Mouse (Mus musculus): ENCODE results near the gene Ptprs. TPM values are rescaled to one million over a fixed set of nuclear protein-coding genes. Genes with fewer than 3 reads are reported as not detected.
A peak's percentile ranks its signal among the peaks of the same experiment; 100 is the strongest.

Ptprs gene
- polyA plus RNA-seq, 1 experiment: 63.4 TPM

DNA sequence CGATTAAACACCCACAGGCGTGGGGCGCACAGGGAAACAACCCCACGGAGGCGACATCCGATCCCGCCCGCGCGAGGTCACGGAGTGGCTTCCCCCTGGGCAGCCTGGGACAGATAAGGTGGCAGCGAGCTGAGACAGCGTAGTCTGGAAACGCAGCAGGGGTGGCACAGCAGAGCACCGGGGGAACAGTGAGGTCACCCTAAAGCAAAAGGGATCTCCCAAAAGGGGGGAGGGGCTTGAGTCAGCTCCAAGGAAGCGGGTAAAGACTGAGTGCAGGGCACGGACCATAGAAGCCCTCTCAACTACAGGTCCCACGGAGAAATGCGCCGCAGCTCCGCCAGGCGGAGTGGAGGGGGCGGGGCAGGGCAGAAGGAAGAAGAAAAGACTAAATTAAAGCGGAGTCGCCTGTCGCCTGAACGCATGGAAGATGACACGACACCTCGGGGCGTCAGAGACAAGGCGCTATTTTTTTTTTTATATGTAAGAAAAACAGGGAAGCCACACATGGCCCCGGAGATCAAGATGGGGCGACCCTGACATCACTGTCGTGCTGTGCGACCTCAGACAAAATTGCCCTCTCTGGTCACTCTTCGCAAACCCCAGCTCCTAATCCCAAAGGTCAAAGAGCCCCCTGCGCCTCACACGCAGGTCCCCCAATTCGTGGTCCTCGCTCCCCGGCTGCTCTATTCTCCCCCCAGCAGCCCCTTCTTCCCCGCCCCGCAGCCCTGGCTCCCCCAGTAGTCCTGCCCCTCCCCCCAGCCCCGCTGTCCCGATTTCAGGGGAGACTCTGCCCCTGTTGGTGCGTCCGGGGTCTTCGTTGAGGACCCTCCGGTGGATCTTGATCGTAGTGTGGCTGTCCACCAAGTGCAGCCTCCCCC lies 3.3 kb downstream of the Ptprs start:
- H3K36me3 ChIP-seq (ENCODE audit: control insufficient read depth, insufficient read depth, low read length): no peaks in the 10 kb centered on the region
- H3K27me3 ChIP-seq (ENCODE audit: control insufficient read depth, insufficient read depth, low read length): no peaks in the 10 kb centered on the region; the same call in 1 of the 2 replicates
- H3K27ac ChIP-seq (ENCODE audit: control insufficient read depth, insufficient read depth, low read depth, low read length): no peak overlapping the region
- peak overlapping the region; percentile 48 for H3K4me3 ChIP-seq (ENCODE audit: control insufficient read depth, low read depth, low read length)
- peaks cover 59% of the 10 kb centered on the region for H3K4me1 ChIP-seq (ENCODE audit: control insufficient read depth, insufficient read depth, low read length)
- no peak for TF ChIP-seq POLR2A (IDR thresholded peaks at IDR 0.05; ENCODE audit: control insufficient read depth, low read depth, low read length)

DNA sequence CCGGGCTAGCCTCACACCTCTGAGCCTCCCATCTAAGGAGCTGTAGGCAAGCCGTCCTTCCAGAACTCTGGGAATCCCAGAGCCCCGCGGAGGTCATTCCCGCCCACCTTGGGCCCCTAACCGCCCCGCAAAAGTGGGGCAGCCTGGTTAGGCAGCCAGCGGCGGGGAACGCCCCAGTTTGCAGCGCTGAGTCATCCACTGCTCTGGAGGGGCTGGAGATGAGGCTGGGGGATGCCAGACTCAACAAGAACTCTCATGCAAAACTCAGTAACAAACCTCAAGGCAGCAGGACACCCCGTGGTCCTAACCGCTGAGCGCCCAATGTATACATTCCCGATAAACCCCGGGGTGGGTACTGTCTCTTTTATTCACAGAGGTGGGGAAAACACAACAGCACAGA lies 4.2 kb downstream of the Ptprs start:
- H3K4me3 ChIP-seq (ENCODE audit: control insufficient read depth, low read depth, low read length): no peak overlapping the region
- TF ChIP-seq POLR2A (IDR thresholded peaks at IDR 0.05; ENCODE audit: control insufficient read depth, low read depth, low read length) (no peak), CTCF (IDR thresholded peaks at IDR 0.05; ENCODE audit: control insufficient read depth, insufficient read depth, insufficient replicate concordance, low read depth, low read length) (no peak)
- H3K27me3 ChIP-seq (ENCODE audit: control insufficient read depth, insufficient read depth, low read length): no peaks in the 10 kb centered on the region; the same call in 1 of the 2 replicates
- H3K36me3 ChIP-seq (ENCODE audit: control insufficient read depth, insufficient read depth, low read length): no peaks in the 10 kb centered on the region
- no peak overlapping the region for H3K27ac ChIP-seq (ENCODE audit: control insufficient read depth, insufficient read depth, low read depth, low read length)
- peaks cover 52% of the 10 kb centered on the region for H3K4me1 ChIP-seq (ENCODE audit: control insufficient read depth, insufficient read depth, low read length)

DNA sequence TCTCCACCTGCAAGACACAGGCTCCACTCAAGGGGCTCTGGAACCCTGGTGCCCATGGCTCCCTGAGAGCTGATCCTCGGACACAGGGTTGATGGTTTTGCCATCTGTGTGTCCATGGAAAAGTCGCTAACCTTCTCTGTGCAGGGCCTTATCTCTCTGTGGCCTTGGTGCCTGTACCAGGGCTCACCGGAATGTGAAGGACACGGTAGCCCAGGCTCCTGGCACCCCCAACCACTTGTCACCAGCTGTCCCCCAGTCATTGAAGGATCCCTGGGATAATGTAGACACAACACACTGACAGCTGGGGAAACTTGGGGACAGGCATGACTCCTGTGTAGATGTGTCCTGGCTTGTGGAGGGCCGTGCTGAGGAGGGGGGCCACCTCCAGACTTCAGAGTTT lies 5.1 kb downstream of the Ptprs start:
- TF ChIP-seq POLR2A (IDR thresholded peaks at IDR 0.05; ENCODE audit: control insufficient read depth, low read depth, low read length): no peak
- no peak for TF ChIP-seq CTCF (IDR thresholded peaks at IDR 0.05; ENCODE audit: control insufficient read depth, insufficient read depth, insufficient replicate concordance, low read depth, low read length)
- Histone ChIP-seq H3K27ac (ENCODE audit: control insufficient read depth, insufficient read depth, low read depth, low read length) (no peak overlapping the region), H3K27me3 (ENCODE audit: control insufficient read depth, insufficient read depth, low read length) (no peaks in the 10 kb centered on the region; the same call in 1 of the 2 replicates), H3K4me3 (ENCODE audit: control insufficient read depth, low read depth, low read length) (no peak overlapping the region), H3K36me3 (ENCODE audit: control insufficient read depth, insufficient read depth, low read length) (no peaks in the 10 kb centered on the region), H3K4me1 (ENCODE audit: control insufficient read depth, insufficient read depth, low read length) (peaks cover 42% of the 10 kb centered on the region)

DNA sequence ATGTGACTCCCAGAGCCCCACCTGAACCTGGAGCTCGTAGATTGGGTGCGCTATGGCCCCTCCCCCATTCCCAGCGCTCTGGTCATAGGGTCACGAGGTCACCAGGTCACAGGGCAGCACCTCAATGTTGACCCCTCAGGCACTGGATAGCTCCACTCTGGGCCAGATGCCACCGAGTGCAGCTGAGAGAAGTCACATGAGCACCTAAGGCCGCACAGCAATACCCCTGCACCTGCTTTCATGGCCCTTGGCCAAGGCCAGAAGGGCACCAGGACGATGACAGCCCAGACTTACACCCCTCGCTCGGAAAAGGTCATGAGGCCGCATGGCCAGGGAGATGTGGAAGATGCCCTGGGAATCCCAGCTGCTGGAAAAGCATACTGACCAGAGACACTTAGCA lies 5.7 kb downstream of the Ptprs start:
- no peak overlapping the region for H3K4me3 ChIP-seq (ENCODE audit: control insufficient read depth, low read depth, low read length)
- no peak overlapping the region for H3K27ac ChIP-seq (ENCODE audit: control insufficient read depth, insufficient read depth, low read depth, low read length)
- H3K36me3 ChIP-seq (ENCODE audit: control insufficient read depth, insufficient read depth, low read length): no peaks in the 10 kb centered on the region
- TF ChIP-seq CTCF (IDR thresholded peaks at IDR 0.05; ENCODE audit: control insufficient read depth, insufficient read depth, insufficient replicate concordance, low read depth, low read length) (no peak), POLR2A (IDR thresholded peaks at IDR 0.05; ENCODE audit: control insufficient read depth, low read depth, low read length) (no peak)
- H3K27me3 ChIP-seq (ENCODE audit: control insufficient read depth, insufficient read depth, low read length): no peaks in the 10 kb centered on the region; the same call in 1 of the 2 replicates
- H3K4me1 ChIP-seq (ENCODE audit: control insufficient read depth, insufficient read depth, low read length): peaks cover 38% of the 10 kb centered on the region

DNA sequence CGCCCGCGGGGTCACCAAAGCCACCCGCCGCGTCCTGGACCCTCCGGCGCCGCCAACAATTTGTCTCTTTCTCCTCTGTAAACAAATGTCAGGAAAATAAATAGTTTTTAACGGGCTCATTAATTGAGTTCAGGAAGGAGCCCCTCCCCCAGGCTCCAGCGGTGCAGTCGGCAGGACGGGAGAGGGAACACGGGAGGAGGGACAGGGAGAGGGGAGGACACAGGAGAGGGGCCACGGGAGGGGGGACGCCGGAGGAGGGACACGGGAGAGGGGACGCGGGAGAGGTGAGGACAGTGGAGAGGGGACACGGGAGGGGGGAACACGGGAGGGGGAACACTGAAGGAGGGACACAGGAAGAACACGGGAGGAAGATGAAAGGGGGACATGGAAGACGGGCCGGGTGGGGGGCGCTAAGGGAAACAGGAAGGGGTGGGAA lies 6.3 kb downstream of the Ptprs start:
- Histone ChIP-seq H3K4me3 (ENCODE audit: control insufficient read depth, low read depth, low read length) (no peak overlapping the region; the same call in 1 of the 2 replicates), H3K27ac (ENCODE audit: control insufficient read depth, insufficient read depth, low read depth, low read length) (no peak overlapping the region), H3K4me1 (ENCODE audit: control insufficient read depth, insufficient read depth, low read length) (peaks cover 32% of the 10 kb centered on the region), H3K27me3 (ENCODE audit: control insufficient read depth, insufficient read depth, low read length) (no peaks in the 10 kb centered on the region; the same call in 1 of the 2 replicates), H3K36me3 (ENCODE audit: control insufficient read depth, insufficient read depth, low read length) (no peaks in the 10 kb centered on the region)
- TF ChIP-seq CTCF (IDR thresholded peaks at IDR 0.05; ENCODE audit: control insufficient read depth, insufficient read depth, insufficient replicate concordance, low read depth, low read length): no peak
- no peak for TF ChIP-seq POLR2A (IDR thresholded peaks at IDR 0.05; ENCODE audit: control insufficient read depth, low read depth, low read length)

DNA sequence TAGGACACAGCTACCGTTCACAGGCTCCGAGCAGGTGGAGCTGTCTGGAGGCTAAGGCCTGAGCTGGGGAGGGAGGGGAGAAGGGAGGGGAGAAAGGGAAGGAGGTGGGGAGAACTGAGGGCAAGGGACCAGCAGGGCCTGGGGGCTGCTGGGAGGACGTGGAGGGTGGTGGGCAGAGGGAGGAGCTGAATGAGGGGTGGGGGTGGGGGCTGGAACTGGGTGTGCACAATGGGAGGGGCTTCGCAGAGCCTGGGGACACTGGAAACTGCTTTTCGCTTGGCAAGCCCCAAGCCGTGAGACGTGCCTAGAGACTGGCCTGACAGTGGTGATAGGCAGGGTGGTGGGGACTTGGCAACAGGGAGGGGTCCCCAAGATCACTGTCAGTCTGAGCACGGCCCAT lies 7.0 kb downstream of the Ptprs start:
- TF ChIP-seq CTCF (IDR thresholded peaks at IDR 0.05; ENCODE audit: control insufficient read depth, insufficient read depth, insufficient replicate concordance, low read depth, low read length) (no peak), POLR2A (IDR thresholded peaks at IDR 0.05; ENCODE audit: control insufficient read depth, low read depth, low read length) (no peak)
- no peaks in the 10 kb centered on the region for H3K27me3 ChIP-seq (ENCODE audit: control insufficient read depth, insufficient read depth, low read length)
- no peak overlapping the region for H3K4me3 ChIP-seq (ENCODE audit: control insufficient read depth, low read depth, low read length)
- no peak overlapping the region for H3K27ac ChIP-seq (ENCODE audit: control insufficient read depth, insufficient read depth, low read depth, low read length)
- no peaks in the 10 kb centered on the region for H3K36me3 ChIP-seq (ENCODE audit: control insufficient read depth, insufficient read depth, low read length)
- peaks cover 25% of the 10 kb centered on the region for H3K4me1 ChIP-seq (ENCODE audit: control insufficient read depth, insufficient read depth, low read length)

DNA sequence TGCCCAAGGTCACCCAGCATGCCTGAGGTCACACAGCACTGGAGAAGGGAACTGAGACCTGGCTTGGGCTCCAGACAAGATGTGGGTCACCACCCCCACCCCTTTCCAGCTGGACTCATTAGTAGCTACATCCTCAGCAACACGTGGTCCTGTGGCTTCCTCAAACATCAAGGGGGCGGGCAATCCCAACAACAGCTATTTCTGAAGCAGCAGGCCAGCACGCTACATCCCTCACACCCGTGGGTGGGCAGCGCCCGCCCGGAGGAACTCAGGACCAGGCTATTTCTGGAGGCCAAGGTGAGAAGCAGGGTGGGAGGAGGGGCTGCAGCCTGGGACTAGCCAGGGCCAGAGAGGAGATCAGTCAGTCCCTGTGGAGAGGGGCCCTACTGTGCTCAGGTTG lies 7.4 kb downstream of the Ptprs start:
- TF ChIP-seq POLR2A (IDR thresholded peaks at IDR 0.05; ENCODE audit: control insufficient read depth, low read depth, low read length) (no peak), CTCF (IDR thresholded peaks at IDR 0.05; ENCODE audit: control insufficient read depth, insufficient read depth, insufficient replicate concordance, low read depth, low read length) (no peak)
- Histone ChIP-seq H3K4me3 (ENCODE audit: control insufficient read depth, low read depth, low read length) (no peak overlapping the region), H3K27ac (ENCODE audit: control insufficient read depth, insufficient read depth, low read depth, low read length) (no peak overlapping the region), H3K4me1 (ENCODE audit: control insufficient read depth, insufficient read depth, low read length) (peaks cover 23% of the 10 kb centered on the region), H3K36me3 (ENCODE audit: control insufficient read depth, insufficient read depth, low read length) (no peaks in the 10 kb centered on the region), H3K27me3 (ENCODE audit: control insufficient read depth, insufficient read depth, low read length) (no peaks in the 10 kb centered on the region)
